Mouse (Mus musculus) retina, postnatal 1 day (tissue): ENCODE results near the gene Oprl1.

ENCODE experiments used
- DNase-seq: peaks from one replicate; pipeline ENCODE4 v3.0.0-alpha.2; 2012

Gene Oprl1

GRCm38 (mm10) chr2:181766672-181767557, 52.1 kb downstream of the Oprl1 start:
- peak; percentile 91 for DNase-seq

- DNase-seq = no peak
Measured at GRCm38 (mm10) chr2:181768451-181768850, 53.6 kb downstream of the Oprl1 start.

GRCm38 (mm10) chr2:181769397-181769796, 54.6 kb downstream of the Oprl1 start:
- no peak for DNase-seq
